Mouse (Mus musculus) embryonic fibroblast, embryonic 13.5 days (primary cell): Measurements from ENCODE around the gene Gm20388. TPM values are rescaled to one million over a fixed set of nuclear protein-coding genes. Genes with fewer than 3 reads are reported as not detected.

Experiments
- H3K27ac ChIP-seq: 2 replicates; pipeline ENCODE4 v1.5.1; 2012; ENCODE audit warnings: low read length, control low read depth, inconsistent platforms; ENCODE audit not compliant: insufficient read depth
- H3K4me1 ChIP-seq: 2 replicates; pipeline ENCODE4 v1.6.1; 2011; ENCODE audit warnings: low read length; ENCODE audit not compliant: control insufficient read depth, insufficient read depth
- H3K4me3 ChIP-seq: 2 replicates; pipeline ENCODE4 v1.5.1; 2011; ENCODE audit warnings: mild to moderate bottlenecking, control low read depth, low read length; ENCODE audit not compliant: insufficient read depth
- CTCF ChIP-seq: IDR thresholded peaks from 2 replicates; pipeline ENCODE4 v1.5.1; 2011; ENCODE audit warnings: mild to moderate bottlenecking, control low read depth, low read length, moderate library complexity, borderline replicate concordance; ENCODE audit not compliant: insufficient read depth
- POLR2A ChIP-seq: IDR thresholded peaks from 2 replicates; pipeline ENCODE4 v1.6.1; 2011; ENCODE audit warnings: low read depth, mild to moderate bottlenecking, control low read depth, low read length, moderate library complexity
- polyA plus RNA-seq: library from polyadenylated mRNA; stranded (reverse); fragments of >200 nt; gene quantifications from 2 replicates; pipeline ENCODE4 v1.2.4, GENCODE M21; 2011; ENCODE audit warnings: low read depth; ENCODE audit not compliant: missing spikeins, insufficient read length

The Gm20388 gene
- polyA plus RNA-seq, 1 experiment = 82.8 TPM

GRCm38 (mm10) chr8:122266867-122267266, 2356.2 kb downstream of the Gm20388 start:
- no peak for TF ChIP-seq CTCF
- no peak for TF ChIP-seq POLR2A
- no peak overlapping the region for H3K27ac ChIP-seq

GRCm38 (mm10) chr8:122268861-122269260, 2358.2 kb downstream of the Gm20388 start:
- TF ChIP-seq POLR2A (no peak), CTCF (no peak)
- H3K4me3 ChIP-seq = no peak overlapping the region
- H3K27ac ChIP-seq = no peak overlapping the region
- no peaks in the 10 kb centered on the region for H3K4me1 ChIP-seq

More at GRCm38 (mm10) chr8:122266867-122267266, 2356.2 kb downstream of the Gm20388 start:
- H3K4me3 ChIP-seq = no peak overlapping the region
- no peaks in the 10 kb centered on the region for H3K4me1 ChIP-seq

- TF ChIP-seq POLR2A (no peak), CTCF (peak; percentile 86)
- Histone ChIP-seq H3K4me1 (no peaks in the 10 kb centered on the region), H3K27ac (no peak overlapping the region), H3K4me3 (no peak overlapping the region)
Measured at GRCm38 (mm10) chr8:122269404-122269803, 2358.8 kb downstream of the Gm20388 start.

GRCm38 (mm10) chr8:122270555-122270954, 2359.9 kb downstream of the Gm20388 start:
- TF ChIP-seq CTCF (no peak), POLR2A (no peak)
- H3K4me3 ChIP-seq = no peak overlapping the region
- H3K27ac ChIP-seq = no peak overlapping the region
- no peaks in the 10 kb centered on the region for H3K4me1 ChIP-seq

GRCm38 (mm10) chr8:122273152-122273551, 2362.5 kb downstream of the Gm20388 start:
- Histone ChIP-seq H3K4me1 (no peaks in the 10 kb centered on the region), H3K4me3 (no peak overlapping the region), H3K27ac (no peak overlapping the region)
- TF ChIP-seq CTCF (peak; percentile 96), POLR2A (no peak)

GRCm38 (mm10) chr8:122273826-122274225, 2363.2 kb downstream of the Gm20388 start:
- H3K4me3 ChIP-seq = no peak overlapping the region
- TF ChIP-seq CTCF (no peak), POLR2A (no peak)
- no peak overlapping the region for H3K27ac ChIP-seq
- no peaks in the 10 kb centered on the region for H3K4me1 ChIP-seq

- H3K27ac ChIP-seq = no peak overlapping the region
Measured at GRCm38 (mm10) chr8:122274651-122275391, 2364.2 kb downstream of the Gm20388 start.

GRCm38 (mm10) chr8:122276308-122276707, 2365.7 kb downstream of the Gm20388 start:
- TF ChIP-seq CTCF (no peak), POLR2A (no peak)
- no peak overlapping the region for H3K4me3 ChIP-seq
- H3K4me1 ChIP-seq = 0 out of 2 replicates have a peak, but pooled peaks cover 3% of the 10 kb centered on the region
- no peak overlapping the region for H3K27ac ChIP-seq

More at GRCm38 (mm10) chr8:122274651-122275391, 2364.2 kb downstream of the Gm20388 start:
- TF ChIP-seq CTCF (no peak), POLR2A (no peak)
- Histone ChIP-seq H3K4me3 (no peak overlapping the region), H3K4me1 (no peaks in the 10 kb centered on the region)

- Histone ChIP-seq H3K4me1 (0 out of 2 replicates have a peak, but pooled peaks cover 3% of the 10 kb centered on the region), H3K27ac (no peak overlapping the region), H3K4me3 (no peak overlapping the region)
- TF ChIP-seq CTCF = no peak
Measured at GRCm38 (mm10) chr8:122277204-122277995, 2366.8 kb downstream of the Gm20388 start.

- H3K4me3 ChIP-seq = no peak overlapping the region
- no peak overlapping the region for H3K27ac ChIP-seq
- H3K4me1 ChIP-seq = peaks cover 8% of the 10 kb centered on the region; the same call in 1 of the 2 replicates
- no peak for TF ChIP-seq CTCF
- no peak for TF ChIP-seq POLR2A
Measured at GRCm38 (mm10) chr8:122280156-122280555, 2369.5 kb downstream of the Gm20388 start.
